Mouse (Mus musculus) myocyte (in vitro differentiated cells): ENCODE measurements around the gene Slc9a9. TPM values are rescaled to one million over a fixed set of nuclear protein-coding genes. Genes with fewer than 3 reads are reported as not detected.

Experiments
- H3K27me3 ChIP-seq: one replicate; pipeline ENCODE4 v1.6.1; 2011; ENCODE audit not compliant: control insufficient read depth, insufficient read depth, insufficient read length
- H3K36me3 ChIP-seq: one replicate; pipeline ENCODE4 v1.6.1; 2011; ENCODE audit not compliant: control insufficient read depth, insufficient read depth
- H3K4me2 ChIP-seq: one replicate; pipeline ENCODE4 v1.6.1; 2011; ENCODE audit warnings: low read depth, control low read depth
- H3K4me3 ChIP-seq: one replicate; pipeline ENCODE4 v1.5.1; 2011; ENCODE audit warnings: mild to moderate bottlenecking, control low read depth, moderate library complexity
- H3K79me2 ChIP-seq: one replicate; pipeline ENCODE4 v1.6.1; 2011; ENCODE audit not compliant: control insufficient read depth, insufficient read depth
- H3ac ChIP-seq: one replicate; pipeline ENCODE4 v1.6.1; 2011; ENCODE audit not compliant: control insufficient read depth, insufficient read length
- CEBPB ChIP-seq: IDR thresholded peaks from 2 replicates; pipeline ENCODE4 v1.6.1; 2011; ENCODE audit warnings: mild to moderate bottlenecking, moderate library complexity; ENCODE audit not compliant: poor library complexity, insufficient read depth, severe bottlenecking
- E2F4 ChIP-seq: IDR thresholded peaks from one replicate; pipeline ENCODE4 v1.6.1; 2011; ENCODE audit warnings: mild to moderate bottlenecking, control low read depth, moderate library complexity; ENCODE audit not compliant: insufficient read depth
- MAX ChIP-seq: IDR thresholded peaks from one replicate; pipeline ENCODE4 v1.6.1; 2011; ENCODE audit warnings: low read depth, mild to moderate bottlenecking, control low read depth
- MYOD1 ChIP-seq, 3 experiments: IDR thresholded peaks; one replicate each; pipeline ENCODE4 v1.6.1; 2011; ENCODE audit warnings: control low read depth in 2 of 3, low read depth in 2 of 3, mild to moderate bottlenecking in 2 of 3, moderate library complexity in 1 of 3; ENCODE audit not compliant: insufficient read length in 2 of 3, control insufficient read depth in 1 of 3
- MYOG ChIP-seq, 3 experiments: IDR thresholded peaks; one replicate each; pipeline ENCODE4 v1.6.1; 2011; ENCODE audit warnings: control low read depth in 2 of 3, low read depth in 2 of 3, mild to moderate bottlenecking in 2 of 3; ENCODE audit not compliant: insufficient read length in 2 of 3, control insufficient read depth in 1 of 3, insufficient read depth in 1 of 3
- POLR2A ChIP-seq: IDR thresholded peaks from one replicate; pipeline ENCODE4 v1.6.1; 2011; ENCODE audit warnings: low read depth, mild to moderate bottlenecking, control low read depth, moderate library complexity; ENCODE audit not compliant: insufficient read length
- POLR2AphosphoS2 ChIP-seq: IDR thresholded peaks from one replicate; pipeline ENCODE4 v1.6.1; 2011; ENCODE audit warnings: low read depth, control low read depth; ENCODE audit not compliant: insufficient read length
- REST ChIP-seq: IDR thresholded peaks from one replicate; pipeline ENCODE4 v1.6.1; 2011; ENCODE audit warnings: mild to moderate bottlenecking, control low read depth, moderate library complexity; ENCODE audit not compliant: insufficient read depth, insufficient read length
- SRF ChIP-seq: IDR thresholded peaks from one replicate; pipeline ENCODE4 v1.6.1; 2011; ENCODE audit warnings: low read depth; ENCODE audit not compliant: control insufficient read depth, insufficient read length
- TCF12 ChIP-seq: IDR thresholded peaks from one replicate; pipeline ENCODE4 v1.6.1; 2011; ENCODE audit warnings: mild to moderate bottlenecking, control low read depth; ENCODE audit not compliant: poor library complexity, insufficient read depth, severe bottlenecking
- TCF3 ChIP-seq: IDR thresholded peaks from one replicate; pipeline ENCODE4 v1.6.1; 2011; ENCODE audit warnings: low read depth, control low read depth; ENCODE audit not compliant: insufficient read length
- USF1 ChIP-seq: IDR thresholded peaks from one replicate; pipeline ENCODE4 v1.6.1; 2011; ENCODE audit warnings: low read depth, mild to moderate bottlenecking, control low read depth, moderate library complexity
- polyA plus RNA-seq: library from polyadenylated mRNA; unstranded; fragments of >200 nt; fragmentation: generic; extraction: Trizol; gene quantifications from one replicate; pipeline ENCODE4 v1.2.1, GENCODE M21; 2012; ENCODE audit warnings: missing spikeins

The Slc9a9 gene
- polyA plus RNA-seq, 1 experiment: 21.5 TPM

GRCm38 (mm10) chr9:94869023-94869799, 199.5 kb downstream of the Slc9a9 start:
- H3K36me3 ChIP-seq: peaks cover 5% of the 10 kb centered on the region
- H3K27me3 ChIP-seq: no peaks in the 10 kb centered on the region
- no peak overlapping the region for H3K4me2 ChIP-seq
- TF ChIP-seq POLR2AphosphoS2: no peak
- TF ChIP-seq CEBPB: no peak
- TF ChIP-seq SRF: no peak
- TF ChIP-seq POLR2A: no peak
- TF ChIP-seq REST: no peak
- TF ChIP-seq MYOG (IDR thresholded peaks at IDR 0.05; ENCODE audit: control insufficient read depth in 1 of 3, insufficient read depth in 1 of 3, insufficient read length in 2 of 3, low read depth in 2 of 3): no peak
- H3K79me2 ChIP-seq: no peaks in the 10 kb centered on the region
- no peak overlapping the region for H3K4me3 ChIP-seq
- H3ac ChIP-seq: no peak overlapping the region

GRCm38 (mm10) chr9:94882517-94882916, 212.8 kb downstream of the Slc9a9 start:
- TF ChIP-seq MYOD1 (IDR thresholded peaks at IDR 0.05; ENCODE audit: control insufficient read depth in 1 of 3, insufficient read length in 2 of 3, low read depth in 2 of 3) (no peak), E2F4 (no peak), MYOG (IDR thresholded peaks at IDR 0.05; ENCODE audit: control insufficient read depth in 1 of 3, insufficient read depth in 1 of 3, insufficient read length in 2 of 3, low read depth in 2 of 3) (no peak), USF1 (no peak)
- no peaks in the 10 kb centered on the region for H3K36me3 ChIP-seq
- no peaks in the 10 kb centered on the region for H3K27me3 ChIP-seq
- no peak overlapping the region for H3K4me2 ChIP-seq
- H3K4me3 ChIP-seq: no peak overlapping the region
- no peak overlapping the region for H3ac ChIP-seq
- H3K79me2 ChIP-seq: no peaks in the 10 kb centered on the region

GRCm38 (mm10) chr9:94883435-94883834, 213.7 kb downstream of the Slc9a9 start:
- H3K36me3 ChIP-seq: no peaks in the 10 kb centered on the region
- TF ChIP-seq CEBPB (no peak), MAX (no peak), POLR2A (no peak), TCF3 (no peak), REST (no peak), E2F4 (no peak), TCF12 (no peak), POLR2AphosphoS2 (no peak), USF1 (no peak), MYOD1 (IDR thresholded peaks at IDR 0.05; ENCODE audit: control insufficient read depth in 1 of 3, insufficient read length in 2 of 3, low read depth in 2 of 3) (no peak), SRF (no peak), MYOG (IDR thresholded peaks at IDR 0.05; ENCODE audit: control insufficient read depth in 1 of 3, insufficient read depth in 1 of 3, insufficient read length in 2 of 3, low read depth in 2 of 3) (no peak)
- H3K79me2 ChIP-seq: no peaks in the 10 kb centered on the region
- H3K27me3 ChIP-seq: no peaks in the 10 kb centered on the region
- no peak overlapping the region for H3ac ChIP-seq
- H3K4me2 ChIP-seq: no peak overlapping the region
- H3K4me3 ChIP-seq: no peak overlapping the region

- Histone ChIP-seq H3K4me2 (no peak overlapping the region), H3K4me3 (no peak overlapping the region), H3K79me2 (no peaks in the 10 kb centered on the region), H3K27me3 (no peaks in the 10 kb centered on the region), H3ac (no peak overlapping the region), H3K36me3 (no peaks in the 10 kb centered on the region)
- TF ChIP-seq MAX: no peak
- TF ChIP-seq USF1: no peak
- TF ChIP-seq POLR2A: no peak
- no peak for TF ChIP-seq POLR2AphosphoS2
- TF ChIP-seq TCF3: no peak
These were observed 215.4 kb downstream of the Slc9a9 start for GRCm38 (mm10) chr9:94885151-94885550.

- no peak overlapping the region for H3K4me3 ChIP-seq
- TF ChIP-seq E2F4: no peak
- TF ChIP-seq POLR2AphosphoS2: no peak
- TF ChIP-seq MYOD1 (IDR thresholded peaks at IDR 0.05; ENCODE audit: control insufficient read depth in 1 of 3, insufficient read length in 2 of 3, low read depth in 2 of 3): no peak
- no peaks in the 10 kb centered on the region for H3K36me3 ChIP-seq
- no peak overlapping the region for H3K4me2 ChIP-seq
- H3K27me3 ChIP-seq: no peaks in the 10 kb centered on the region
- no peaks in the 10 kb centered on the region for H3K79me2 ChIP-seq
- H3ac ChIP-seq: no peak overlapping the region
These were observed 219.9 kb downstream of the Slc9a9 start for GRCm38 (mm10) chr9:94889647-94890046.

- Histone ChIP-seq H3K4me2 (no peak overlapping the region), H3K27me3 (no peaks in the 10 kb centered on the region), H3K4me3 (no peak overlapping the region), H3ac (no peak overlapping the region), H3K36me3 (no peaks in the 10 kb centered on the region), H3K79me2 (no peaks in the 10 kb centered on the region)
- TF ChIP-seq POLR2AphosphoS2 (no peak), MYOG (IDR thresholded peaks at IDR 0.05; ENCODE audit: control insufficient read depth in 1 of 3, insufficient read depth in 1 of 3, insufficient read length in 2 of 3, low read depth in 2 of 3) (no peak), TCF12 (no peak), TCF3 (no peak), E2F4 (no peak), USF1 (no peak), REST (no peak), SRF (no peak), MYOD1 (IDR thresholded peaks at IDR 0.05; ENCODE audit: control insufficient read depth in 1 of 3, insufficient read length in 2 of 3, low read depth in 2 of 3) (no peak), CEBPB (no peak), MAX (no peak), POLR2A (no peak)
These were observed 226.2 kb downstream of the Slc9a9 start for GRCm38 (mm10) chr9:94895882-94896281.
